Mouse (Mus musculus) v-Abl transformed pro-B cells (cell line): ENCODE data around the gene Clmp.

Experiments
- in situ Hi-C, 2 experiments: fragments of 400-800 bp; cut with MboI; formaldehyde crosslinking; loops; one replicate each; pipeline ENCODE4 v1.15.1; 2025; ENCODE audit not compliant: unreplicated experiment in 2 of 2

Gene Clmp

DNA sequence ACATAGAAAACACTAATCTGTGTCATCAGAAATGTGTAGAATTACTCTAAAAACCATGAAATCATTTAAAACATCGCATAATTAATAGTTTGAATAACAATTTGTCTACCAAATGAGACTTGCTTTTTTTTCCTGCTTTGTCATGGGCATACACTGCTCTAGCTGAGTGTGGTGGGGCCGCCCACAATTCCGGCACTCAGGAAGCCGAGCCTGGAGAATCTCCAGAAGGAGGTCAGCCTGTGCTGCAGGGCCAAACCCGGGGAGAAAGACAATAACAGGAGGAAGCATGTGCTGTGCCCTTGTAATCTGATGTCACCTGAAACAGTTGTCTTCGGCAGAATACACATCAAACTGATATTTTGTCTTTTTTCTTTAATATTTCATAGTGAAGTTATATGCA lies 139.8 kb downstream of the Clmp start:
- in situ Hi-C loops, result no loop called here

- in situ Hi-C loops, result no loop called here
Measured at GRCm38 (mm10) chr9:40827366-40827765, 141.6 kb downstream of the Clmp start.

- in situ Hi-C loops, result loop anchor here in 1 of 2 experiments (5.0 to 10.0 kb wide), 2 partner anchors 193 to 360 kb away; no protein-coding TSS in a partner anchor
Measured at GRCm38 (mm10) chr9:40834569-40834968, 148.8 kb downstream of the Clmp start.
